ENCODE assay signal across 20 mouse cellular contexts in genomic region chr6:16964362-16964761, GRCm38 (mm10).
DNase-seq lines count a peak whose midpoint lies in the region; ATAC-seq and TF ChIP-seq lines count a peak whose summit lies in the region.
"Had no signal": no experiment of that assay in that cellular context is flagged by ENCODE, and none has a peak within 500 bp of the region (broad histone marks: within the 10 kb centered on the region; RNA-seq: fewer than 3 reads in every experiment).

No protein-coding gene starts in this region.

- no peaks in the 10 kb centered on the region for H3K27me3 ChIP-seq in liver, postnatal 0 days (ENCODE audit: insufficient read depth, low read length)
- H3K27me3 ChIP-seq in liver, embryonic 11.5 days (replicated peaks; ENCODE audit: control insufficient read depth, insufficient read depth, low read length), result no peaks in the 10 kb centered on the region
- H3K27me3 ChIP-seq in CH12.LX (replicated peaks), result no peaks in the 10 kb centered on the region
- H3K27me3 ChIP-seq: embryonic facial prominence, embryonic 12.5 days; forebrain, embryonic 15.5 days; heart, embryonic 15.5 days; hindbrain, embryonic 15.5 days had no signal

- no peak for TF ChIP-seq EP300 in liver, postnatal 0 days (IDR thresholded peaks at IDR 0.05; ENCODE audit: low read depth)
- no peak for TF ChIP-seq EP300 in CH12.LX (IDR thresholded peaks at IDR 0.05; ENCODE audit: low read length)

- H3K27ac ChIP-seq in liver, postnatal 0 days (ENCODE audit: low read depth), result peak overlapping the region; percentile 60
- no peak overlapping the region for H3K27ac ChIP-seq in liver, embryonic 11.5 days (ENCODE audit: low read depth, low read length)
- H3K27ac ChIP-seq in CH12.LX (ENCODE audit: insufficient read depth, low read depth), result no peak overlapping the region
- H3K27ac ChIP-seq: embryonic facial prominence, embryonic 12.5 days; forebrain, embryonic 15.5 days; heart, adult 2 months; heart, embryonic 15.5 days; hindbrain, embryonic 15.5 days had no signal

- in situ Hi-C loops in CH12.LX (cut with MboI; ENCODE audit: low pct_ligation_motif_present, low pct_unique_long_range_greater_than_20kb, low sequenced_read_pairs), result no loop called here

- TF ChIP-seq POLR2A in CH12.LX (IDR thresholded peaks at IDR 0.05; ENCODE audit: low read depth, low read length), result no peak

- whole genome bisulfite sequencing in liver, postnatal 0 days (ENCODE audit: insufficient replicate concordance), result 42% methylated on average over 2 of the region's 2 CpGs
- WGBS in liver, embryonic 11.5 days, result 47% methylated on average over 2 of the region's 2 CpGs

- H3K4me2 ChIP-seq in liver, postnatal 0 days (ENCODE audit: low read depth, low read length), result no peak overlapping the region
- H3K4me2 ChIP-seq in liver, embryonic 11.5 days, result no peak overlapping the region
- H3K4me2 ChIP-seq in CH12.LX (ENCODE audit: insufficient read depth, low read depth, poor library complexity, severe bottlenecking), result no peak overlapping the region
- H3K4me2 ChIP-seq: embryonic facial prominence, embryonic 12.5 days; forebrain, embryonic 15.5 days; heart, embryonic 11.5 days; heart, embryonic 15.5 days; hindbrain, embryonic 15.5 days had no signal

- no peak for TF ChIP-seq RAD21 in CH12.LX (IDR thresholded peaks at IDR 0.05; ENCODE audit: low read depth, low read length)

- no peak for DNase-seq in liver, postnatal 0 days
- DNase-seq in liver, embryonic 11.5 days (ENCODE audit: low spot score), result no peak
- peak; percentile 29 for DNase-seq in CH12.LX (ENCODE audit: extremely low read depth)
- no peak for DNase-seq in urinary bladder, postnatal 14 days (ENCODE audit: low spot score)
- DNase-seq in heart, postnatal 10 days, result no peak
- DNase-seq in spleen, postnatal 14 days (ENCODE audit: low spot score in 2 of 2), result no peak
- DNase-seq: adrenal gland, adult 2 months; adrenal gland, postnatal 25 days; cerebellum, adult 11 months; cerebellum, adult 8-10 months; cerebellum, postnatal 14 days; gastrocnemius, postnatal 10 days; heart, adult 2 months had no signal

- no peaks in the 10 kb centered on the region; the same call in 1 of the 2 replicates for H3K4me1 ChIP-seq in liver, postnatal 0 days (ENCODE audit: insufficient read depth)
- no peaks in the 10 kb centered on the region for H3K4me1 ChIP-seq in liver, embryonic 11.5 days (replicated peaks; ENCODE audit: control insufficient read depth, insufficient read depth, low read length)
- peaks cover 2 to 21% of the 10 kb centered on the region in 2 experiments; a peak in 3 of 4 replicates for H3K4me1 ChIP-seq in CH12.LX (ENCODE audit: control insufficient read depth in 1 of 2, insufficient read depth in 2 of 2)
- H3K4me1 ChIP-seq: embryonic facial prominence, embryonic 12.5 days; forebrain, embryonic 15.5 days; heart, embryonic 15.5 days; hindbrain, embryonic 15.5 days had no signal

- TF ChIP-seq CTCF in liver, postnatal 0 days (IDR thresholded peaks at IDR 0.05; ENCODE audit: low read depth), result no peak
- no peak for TF ChIP-seq CTCF in CH12.LX (conservative IDR thresholded peaks at IDR 0.05 in 1 of 2, IDR thresholded peaks at IDR 0.05 in 1 of 2; ENCODE audit: low read depth in 2 of 2, low read length in 2 of 2)

- ATAC-seq in liver, postnatal 0 days, result peak; percentile 44; the same call in 1 of the 2 replicates
- ATAC-seq in liver, embryonic 11.5 days (replicated peaks; ENCODE audit: low FRiP score), result no peak
- peak; percentile 51 for ATAC-seq in granulocyte monocyte progenitor cell, adult 5-6 weeks (replicated peaks; ENCODE audit: poor library complexity, severe bottlenecking)
- peak; percentile 59 for ATAC-seq in megakaryocyte progenitor cell, adult 5-6 weeks (replicated peaks; ENCODE audit: poor library complexity)
- ATAC-seq: forebrain, embryonic 15.5 days had no signal

- dilution Hi-C loops in CH12.LX (cut with MboI; ENCODE audit: extremely low pct_ligation_motif_present, extremely low pct_unique_long_range_greater_than_20kb, low sequenced_read_pairs), result no loop called here

- H3K9me3 ChIP-seq in liver, postnatal 0 days (ENCODE audit: low read length), result no peaks in the 10 kb centered on the region
- H3K9me3 ChIP-seq in liver, embryonic 11.5 days (ENCODE audit: control insufficient read depth, low read length), result no peaks in the 10 kb centered on the region
- no peaks in the 10 kb centered on the region for H3K9me3 ChIP-seq in CH12.LX (replicated peaks; ENCODE audit: low read length)
- H3K9me3 ChIP-seq: embryonic facial prominence, embryonic 12.5 days; forebrain, embryonic 15.5 days; heart, embryonic 15.5 days; hindbrain, embryonic 15.5 days had no signal

- intact Hi-C loops in heart, postnatal 10 days (cut with DNase I), result no loop called here

- no peak overlapping the region for H3K9ac ChIP-seq in liver, postnatal 0 days (replicated peaks)
- H3K9ac ChIP-seq in liver, embryonic 11.5 days (ENCODE audit: low read depth, low read length), result no peak overlapping the region
- H3K9ac ChIP-seq in CH12.LX (ENCODE audit: insufficient read depth, low read depth), result no peak overlapping the region
- H3K9ac ChIP-seq: embryonic facial prominence, embryonic 12.5 days; forebrain, embryonic 15.5 days; heart, embryonic 15.5 days; hindbrain, embryonic 15.5 days had no signal

- H3K4me3 ChIP-seq in liver, postnatal 0 days (ENCODE audit: low read depth, low read length), result no peak overlapping the region
- H3K4me3 ChIP-seq in liver, embryonic 11.5 days (ENCODE audit: low read depth, low read length), result no peak overlapping the region
- H3K4me3 ChIP-seq in CH12.LX (replicated peaks in 1 of 3; ENCODE audit: low read depth in 2 of 3, low read length in 2 of 3, poor library complexity in 1 of 3), result no peak overlapping the region
- H3K4me3 ChIP-seq: embryonic facial prominence, embryonic 12.5 days; forebrain, embryonic 15.5 days; heart, adult 2 months; heart, embryonic 15.5 days; hindbrain, embryonic 15.5 days had no signal

- no peaks in the 10 kb centered on the region for H3K79me2 ChIP-seq in CH12.LX (replicated peaks; ENCODE audit: control insufficient read depth, extremely low read depth, insufficient read depth, poor library complexity, severe bottlenecking)

- H3K36me3 ChIP-seq in liver, postnatal 0 days (replicated peaks; ENCODE audit: insufficient read depth, low read length), result no peaks in the 10 kb centered on the region
- H3K36me3 ChIP-seq in liver, embryonic 11.5 days (ENCODE audit: control insufficient read depth, insufficient read depth, low read length), result no peaks in the 10 kb centered on the region
- no peaks in the 10 kb centered on the region for H3K36me3 ChIP-seq in CH12.LX (replicated peaks in 1 of 2; ENCODE audit: control insufficient read depth in 1 of 2, insufficient read depth in 1 of 2, low read length in 1 of 2)
- H3K36me3 ChIP-seq: embryonic facial prominence, embryonic 12.5 days; forebrain, embryonic 15.5 days; heart, embryonic 15.5 days; hindbrain, embryonic 15.5 days had no signal

TF ChIP-seq in CH12.LX, 34 proteins besides CTCF, POLR2A, EP300 and RAD21:
- TF ChIP-seq MAFK (IDR thresholded peaks at IDR 0.05; ENCODE audit: insufficient replicate concordance, low read length) (no peak), RCOR1 (conservative IDR thresholded peaks at IDR 0.05; ENCODE audit: low read depth, low read length) (no peak), UBTF (IDR thresholded peaks at IDR 0.05; ENCODE audit: low read depth, low read length) (no peak), MEF2A (IDR thresholded peaks at IDR 0.05; ENCODE audit: borderline replicate concordance, low read depth, low read length) (no peak), IRF4 (IDR thresholded peaks at IDR 0.05; ENCODE audit: low read depth, low read length) (no peak), GABPA (IDR thresholded peaks at IDR 0.05; ENCODE audit: insufficient replicate concordance, low read depth, low read length) (no peak), MYC (IDR thresholded peaks at IDR 0.05; ENCODE audit: low read depth, low read length) (no peak), SMC3 (IDR thresholded peaks at IDR 0.05; ENCODE audit: low read depth, low read length) (no peak), USF1 (IDR thresholded peaks at IDR 0.05; ENCODE audit: low read depth, low read length) (no peak), HCFC1 (IDR thresholded peaks at IDR 0.05; ENCODE audit: low read depth, low read length) (no peak), SIN3A (IDR thresholded peaks at IDR 0.05; ENCODE audit: low read length) (no peak), E2F4 (IDR thresholded peaks at IDR 0.05; ENCODE audit: insufficient replicate concordance, low read depth, low read length) (no peak), BHLHE40 (IDR thresholded peaks at IDR 0.05; ENCODE audit: low read depth, low read length) (no peak), TBP (conservative IDR thresholded peaks at IDR 0.05; ENCODE audit: low read depth, low read length) (no peak), CHD2 (IDR thresholded peaks at IDR 0.05; ENCODE audit: low read length) (no peak), POLR2AphosphoS2 (IDR thresholded peaks at IDR 0.05; ENCODE audit: low read depth, low read length) (no peak), USF2 (conservative IDR thresholded peaks at IDR 0.05; ENCODE audit: low read depth, low read length) (no peak), ELF1 (IDR thresholded peaks at IDR 0.05; ENCODE audit: low read depth, low read length) (no peak)
